Mouse (Mus musculus): ENCODE results near the gene Usp7. TPM values are rescaled to one million over a fixed set of nuclear protein-coding genes. Genes with fewer than 3 reads are reported as not detected.

Gene Usp7
- polyA plus RNA-seq, 1 experiment = 26.2 TPM

- no peak for TF ChIP-seq CTCF (conservative IDR thresholded peaks at IDR 0.05; ENCODE audit: insufficient read depth, insufficient read length, low read depth, low read length)
- no peak for TF ChIP-seq POLR2A (IDR thresholded peaks at IDR 0.05; ENCODE audit: low read depth, low read length)
- no peak overlapping the region for H3K27ac ChIP-seq (ENCODE audit: insufficient read depth, low read depth, low read length)
- no peak for DNase-seq
- no peaks in the 10 kb centered on the region; the same call in 1 of the 2 replicates for H3K4me1 ChIP-seq (ENCODE audit: control insufficient read depth, insufficient read depth, low read length)
- H3K4me3 ChIP-seq (ENCODE audit: insufficient read depth, low read depth, low read length) = no peak overlapping the region
- no peaks in the 10 kb centered on the region for H3K36me3 ChIP-seq (ENCODE audit: control insufficient read depth, insufficient read depth, low read length)
- no peaks in the 10 kb centered on the region for H3K27me3 ChIP-seq (replicated peaks; ENCODE audit: control insufficient read depth, insufficient read depth, low read length)
- 66% methylated on average over 3 of the region's 3 CpGs for WGBS
Observed at GRCm38 (mm10) chr16:8743989-8744388, 48.1 kb downstream of the Usp7 start.

GRCm38 (mm10) chr16:8741697-8742096 lies 50.4 kb downstream of the Usp7 start:
- Histone ChIP-seq H3K27ac (ENCODE audit: insufficient read depth, low read depth, low read length) (no peak overlapping the region), H3K4me3 (ENCODE audit: insufficient read depth, low read depth, low read length) (no peak overlapping the region), H3K36me3 (ENCODE audit: control insufficient read depth, insufficient read depth, low read length) (no peaks in the 10 kb centered on the region), H3K27me3 (replicated peaks; ENCODE audit: control insufficient read depth, insufficient read depth, low read length) (no peaks in the 10 kb centered on the region), H3K4me1 (ENCODE audit: control insufficient read depth, insufficient read depth, low read length) (peaks cover 3% of the 10 kb centered on the region; the same call in 1 of the 2 replicates)
- 75% methylated on average over 5 of the region's 5 CpGs for WGBS
- DNase-seq = no peak
- TF ChIP-seq POLR2A (IDR thresholded peaks at IDR 0.05; ENCODE audit: low read depth, low read length) = no peak
- no peak for TF ChIP-seq CTCF (conservative IDR thresholded peaks at IDR 0.05; ENCODE audit: insufficient read depth, insufficient read length, low read depth, low read length)

GRCm38 (mm10) chr16:8741110-8741509 lies 51.0 kb downstream of the Usp7 start:
- Histone ChIP-seq H3K27me3 (replicated peaks; ENCODE audit: control insufficient read depth, insufficient read depth, low read length) (no peaks in the 10 kb centered on the region), H3K4me1 (ENCODE audit: control insufficient read depth, insufficient read depth, low read length) (peaks cover 8% of the 10 kb centered on the region), H3K27ac (ENCODE audit: insufficient read depth, low read depth, low read length) (no peak overlapping the region), H3K4me3 (ENCODE audit: insufficient read depth, low read depth, low read length) (no peak overlapping the region), H3K36me3 (ENCODE audit: control insufficient read depth, insufficient read depth, low read length) (no peaks in the 10 kb centered on the region)
- WGBS = 28% methylated on average over 1 of the region's 1 CpGs
- no peak for DNase-seq
- no peak for TF ChIP-seq CTCF (conservative IDR thresholded peaks at IDR 0.05; ENCODE audit: insufficient read depth, insufficient read length, low read depth, low read length)
- no peak for TF ChIP-seq POLR2A (IDR thresholded peaks at IDR 0.05; ENCODE audit: low read depth, low read length)

GRCm38 (mm10) chr16:8738542-8739514 lies 53.3 kb downstream of the Usp7 start:
- H3K27ac ChIP-seq (ENCODE audit: insufficient read depth, low read depth, low read length) = peak overlapping the region; percentile 98
- H3K4me1 ChIP-seq (ENCODE audit: control insufficient read depth, insufficient read depth, low read length) = peaks cover 25% of the 10 kb centered on the region
- peak; percentile 93 for DNase-seq
- no peaks in the 10 kb centered on the region for H3K27me3 ChIP-seq (replicated peaks; ENCODE audit: control insufficient read depth, insufficient read depth, low read length)
- peak overlapping the region; percentile 96 for H3K4me3 ChIP-seq (ENCODE audit: insufficient read depth, low read depth, low read length)
- no peaks in the 10 kb centered on the region for H3K36me3 ChIP-seq (ENCODE audit: control insufficient read depth, insufficient read depth, low read length)
- 16% methylated on average over 123 of the region's 126 CpGs for WGBS
- TF ChIP-seq POLR2A (IDR thresholded peaks at IDR 0.05; ENCODE audit: low read depth, low read length) (peak; percentile 26), CTCF (conservative IDR thresholded peaks at IDR 0.05; ENCODE audit: insufficient read depth, insufficient read length, low read depth, low read length) (no peak)

GRCm38 (mm10) chr16:8737666-8738541 lies 54.2 kb downstream of the Usp7 start:
- Histone ChIP-seq H3K4me1 (ENCODE audit: control insufficient read depth, insufficient read depth, low read length) (peaks cover 29% of the 10 kb centered on the region), H3K27me3 (replicated peaks; ENCODE audit: control insufficient read depth, insufficient read depth, low read length) (no peaks in the 10 kb centered on the region), H3K4me3 (ENCODE audit: insufficient read depth, low read depth, low read length) (peak overlapping the region; percentile 96), H3K27ac (ENCODE audit: insufficient read depth, low read depth, low read length) (peak overlapping the region; percentile 82), H3K36me3 (ENCODE audit: control insufficient read depth, insufficient read depth, low read length) (no peaks in the 10 kb centered on the region)
- no peak for TF ChIP-seq CTCF (conservative IDR thresholded peaks at IDR 0.05; ENCODE audit: insufficient read depth, insufficient read length, low read depth, low read length)
- TF ChIP-seq POLR2A (IDR thresholded peaks at IDR 0.05; ENCODE audit: low read depth, low read length) = no peak
- WGBS = 7% methylated on average over 109 of the region's 110 CpGs
- no peak for DNase-seq

GRCm38 (mm10) chr16:8737341-8737665 lies 54.8 kb downstream of the Usp7 start:
- peak; percentile 84 for DNase-seq
- Histone ChIP-seq H3K4me3 (ENCODE audit: insufficient read depth, low read depth, low read length) (peak overlapping the region; percentile 94), H3K27ac (ENCODE audit: insufficient read depth, low read depth, low read length) (peak overlapping the region; percentile 82), H3K36me3 (ENCODE audit: control insufficient read depth, insufficient read depth, low read length) (no peaks in the 10 kb centered on the region), H3K27me3 (replicated peaks; ENCODE audit: control insufficient read depth, insufficient read depth, low read length) (no peaks in the 10 kb centered on the region), H3K4me1 (ENCODE audit: control insufficient read depth, insufficient read depth, low read length) (peaks cover 29% of the 10 kb centered on the region)
- no peak for TF ChIP-seq POLR2A (IDR thresholded peaks at IDR 0.05; ENCODE audit: low read depth, low read length)
- no peak for TF ChIP-seq CTCF (conservative IDR thresholded peaks at IDR 0.05; ENCODE audit: insufficient read depth, insufficient read length, low read depth, low read length)
- WGBS = 2% methylated on average over 11 of the region's 11 CpGs
